Mouse (Mus musculus) left cerebral cortex, postnatal 14 days (tissue): ENCODE measurements at regions not wholly inside any gene's neighbourhood (a gene's known extent, or its start where the extent isn't known, plus 50 kb on each side); places are given as distances from the start of the nearest gene placed in this dataset.

Experiments
- DNase-seq, 2 experiments: peaks; one replicate each; pipeline ENCODE4 v3.0.0; 2021 to 2022; ENCODE audit warnings: low spot score in 2 of 2, mixed read lengths in 1 of 2
- intact Hi-C: fragments of 180-260 bp; cut with DNase I; formaldehyde crosslinking; loops from one replicate; pipeline ENCODE4 v1.15.1; 2025

GRCm38 (mm10) chr10:72056725-72057124 is 597.9 kb upstream of the Zwint start:
- intact Hi-C loops = no loop called here
- DNase-seq = no peak

DNA sequence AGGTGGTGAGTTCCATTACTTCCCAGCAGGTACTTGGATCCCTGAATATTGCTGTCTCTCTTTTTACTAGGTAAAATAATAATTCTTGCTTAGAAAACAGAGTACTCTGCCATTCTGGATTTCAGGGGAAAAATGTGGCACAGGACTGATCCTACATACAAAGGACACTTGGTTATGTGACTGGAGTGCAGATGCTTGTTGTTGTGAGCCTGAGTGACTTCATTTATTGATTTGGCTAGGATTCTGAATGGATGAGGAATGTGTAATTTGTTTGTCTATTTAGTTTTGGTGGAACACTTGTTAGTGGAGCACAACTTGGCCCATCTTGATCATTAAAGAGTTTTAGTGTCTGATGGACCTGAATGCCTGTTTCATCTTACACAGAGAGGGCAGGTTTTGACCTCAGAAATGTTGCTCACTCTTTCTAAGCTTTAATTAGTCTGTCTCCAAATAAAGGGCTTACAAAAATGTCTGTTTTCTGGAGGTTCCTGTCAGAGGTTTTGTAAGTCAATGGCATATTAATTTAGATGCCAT is 583.4 kb upstream of the Zwint start:
- intact Hi-C loops = no loop called here
- DNase-seq = no peak

DNA sequence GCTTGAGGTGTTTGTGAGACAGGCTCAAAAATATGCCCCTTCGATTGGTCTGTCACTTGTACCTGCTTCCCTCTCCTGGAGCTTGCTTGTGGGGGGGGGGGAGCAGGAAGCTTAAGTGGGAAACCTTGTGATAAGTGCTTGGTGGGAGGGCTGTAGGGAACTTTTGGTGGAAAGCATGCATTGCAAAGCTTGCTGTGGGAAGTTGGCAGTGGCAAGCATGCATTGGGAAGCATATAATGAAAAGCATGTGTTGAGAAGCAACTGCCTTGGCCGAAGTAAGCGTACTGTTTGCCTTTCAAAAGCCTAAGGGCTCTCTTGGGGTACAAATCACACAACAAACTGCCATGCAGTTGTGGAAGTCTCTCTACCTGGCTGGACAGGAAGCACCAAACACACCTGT is 576.3 kb upstream of the Zwint start:
- intact Hi-C loops = no loop called here

GRCm38 (mm10) chr10:72096951-72097350 is 557.7 kb upstream of the Zwint start:
- DNase-seq = no peak
- intact Hi-C loops = no loop called here

More for the DNA sequence above, 576.3 kb upstream of the Zwint start:
- DNase-seq = no peak

DNA sequence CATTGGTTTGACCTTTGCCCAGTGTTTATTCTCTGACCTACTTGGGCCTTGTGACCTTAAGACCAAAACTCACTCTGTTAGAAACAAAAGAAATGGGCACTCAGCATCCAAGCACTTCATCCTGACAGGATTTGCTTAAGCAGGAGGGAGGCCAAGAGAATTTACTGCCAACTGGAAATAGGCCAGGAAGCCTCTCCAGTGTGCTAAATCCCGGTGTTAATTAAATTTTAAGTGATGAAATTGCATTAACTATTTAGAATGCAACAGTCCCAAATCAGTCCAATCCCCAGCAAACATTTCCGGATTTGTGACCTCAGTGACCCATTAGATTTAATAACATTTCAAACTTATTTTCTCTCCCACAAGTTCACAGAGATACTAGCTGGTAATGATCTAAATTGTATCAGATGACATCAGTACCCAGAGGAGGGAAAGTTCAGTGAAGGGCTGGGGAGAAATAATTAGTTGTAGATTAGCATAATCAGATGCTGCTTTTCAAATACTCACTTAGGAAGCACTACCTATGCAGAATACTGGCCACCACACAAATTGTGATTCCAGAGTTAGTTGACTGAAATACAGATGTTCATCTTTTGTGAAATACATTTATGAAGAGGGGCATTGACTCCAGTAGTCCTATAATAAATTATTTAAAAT is 555.4 kb upstream of the Zwint start:
- intact Hi-C loops = no loop called here
- peak; percentile 20 to 38 for DNase-seq

DNA sequence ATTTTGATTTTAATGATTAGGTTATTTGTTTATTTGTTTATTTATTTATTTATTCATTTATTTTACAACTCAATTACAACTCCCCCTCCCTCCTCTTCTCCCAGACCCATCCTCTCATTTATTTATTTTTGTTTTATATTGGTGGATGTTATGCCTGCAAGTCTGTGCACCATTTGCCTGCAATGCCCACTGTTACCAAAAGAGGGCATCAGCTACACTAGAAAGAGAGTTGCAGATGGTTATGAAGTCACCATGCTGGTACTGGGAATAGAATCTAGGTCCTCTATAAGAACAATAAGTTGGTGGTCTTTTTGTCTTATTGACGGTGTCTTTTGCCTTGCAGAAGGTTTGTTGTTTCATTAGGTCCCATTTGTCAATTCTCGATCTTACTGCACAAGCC is 535.2 kb upstream of the Zwint start:
- intact Hi-C loops = no loop called here
- no peak for DNase-seq

DNA sequence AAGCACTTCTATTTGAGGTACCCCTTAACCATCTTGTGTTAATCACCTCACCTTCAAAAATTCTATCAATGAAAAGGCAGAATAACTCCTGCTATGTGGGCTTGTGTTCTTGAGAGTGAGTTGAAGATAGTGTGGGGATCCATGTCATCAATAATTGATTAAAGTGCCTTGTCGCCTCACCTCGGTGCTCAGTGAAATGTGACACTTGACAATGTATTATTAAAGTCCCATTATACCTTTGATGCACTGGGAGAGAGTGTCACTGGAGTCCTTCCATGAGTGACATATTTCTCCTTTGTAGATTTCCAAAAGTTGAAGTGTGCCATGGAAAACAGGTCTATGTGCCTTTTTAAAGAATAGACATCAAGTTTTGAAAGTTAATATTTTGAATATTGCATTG is 522.2 kb upstream of the Zwint start:
- no peak for DNase-seq
- intact Hi-C loops = no loop called here
